Mouse (Mus musculus) left cerebral cortex, adult 18-20 months (tissue): ENCODE data around the gene Lamp1. TPM values are rescaled to one million over a fixed set of nuclear protein-coding genes. Genes with fewer than 3 reads are reported as not detected.

Source experiments
- DNase-seq, 2 experiments: peaks; one replicate each; pipeline ENCODE4 v3.0.0; 2021 to 2022; ENCODE audit warnings: low spot score in 2 of 2, mixed read lengths in 1 of 2
- total RNA-seq, 2 experiments: library from RNA; stranded (reverse); gene quantifications; 2 replicates each; pipeline ENCODE4 v1.2.3; 2021

The Lamp1 gene
- total RNA-seq, 2 experiments from 2014 or later, result 269 to 280 TPM

DNA sequence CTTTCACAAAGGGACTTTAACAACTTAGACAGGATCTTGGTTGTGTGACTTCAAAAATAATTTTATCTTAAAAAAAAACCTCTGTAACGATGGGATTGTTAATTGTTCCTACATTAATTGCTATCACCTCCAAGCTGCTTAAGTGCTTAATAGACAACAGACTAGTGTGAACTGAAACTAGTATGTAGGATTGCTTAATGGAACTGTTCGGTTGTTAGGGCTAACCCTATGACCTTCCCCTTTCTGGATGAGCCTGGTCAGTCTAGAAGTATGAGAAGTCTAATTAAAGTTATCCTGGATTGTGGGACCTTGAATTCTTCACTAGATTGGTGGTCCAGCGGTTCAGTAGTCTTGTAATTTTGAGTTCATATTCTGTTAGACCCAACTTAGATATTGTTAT is 1.7 kb downstream of the Lamp1 start:
- DNase-seq, result no peak

- DNase-seq, result no peak
Measured at GRCm38 (mm10) chr8:13162098-13162497, 3.1 kb downstream of the Lamp1 start.

GRCm38 (mm10) chr8:13163563-13163962 is 4.6 kb downstream of the Lamp1 start:
- DNase-seq, result no peak

- no peak for DNase-seq
Measured at GRCm38 (mm10) chr8:13164361-13164760, 5.4 kb downstream of the Lamp1 start.

DNA sequence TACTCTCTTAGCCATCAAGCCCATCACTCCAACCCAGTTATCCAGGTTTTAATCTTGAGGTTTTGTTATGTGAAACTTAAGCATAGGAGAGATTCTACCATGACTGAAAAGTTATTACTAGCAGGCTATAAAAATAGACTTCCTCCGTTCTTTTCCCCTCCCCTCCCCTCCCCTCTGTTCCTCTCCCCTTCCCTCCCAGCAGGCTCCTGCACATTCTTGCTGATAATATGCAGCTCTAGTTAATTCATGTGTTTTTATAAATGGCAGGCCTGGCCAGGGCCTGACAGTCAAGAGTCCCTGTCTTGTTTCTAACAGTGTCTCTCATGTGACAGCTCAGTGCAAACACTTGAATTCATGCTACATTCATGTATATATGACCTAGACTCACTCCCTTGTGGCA is 11.5 kb downstream of the Lamp1 start:
- no peak for DNase-seq

- no peak for DNase-seq
Measured at GRCm38 (mm10) chr8:13174305-13174704, 15.3 kb downstream of the Lamp1 start.

GRCm38 (mm10) chr8:13174811-13175210 is 15.8 kb downstream of the Lamp1 start:
- DNase-seq, result no peak

- DNase-seq, result no peak
Measured at GRCm38 (mm10) chr8:13175650-13176049, 16.7 kb downstream of the Lamp1 start.

DNA sequence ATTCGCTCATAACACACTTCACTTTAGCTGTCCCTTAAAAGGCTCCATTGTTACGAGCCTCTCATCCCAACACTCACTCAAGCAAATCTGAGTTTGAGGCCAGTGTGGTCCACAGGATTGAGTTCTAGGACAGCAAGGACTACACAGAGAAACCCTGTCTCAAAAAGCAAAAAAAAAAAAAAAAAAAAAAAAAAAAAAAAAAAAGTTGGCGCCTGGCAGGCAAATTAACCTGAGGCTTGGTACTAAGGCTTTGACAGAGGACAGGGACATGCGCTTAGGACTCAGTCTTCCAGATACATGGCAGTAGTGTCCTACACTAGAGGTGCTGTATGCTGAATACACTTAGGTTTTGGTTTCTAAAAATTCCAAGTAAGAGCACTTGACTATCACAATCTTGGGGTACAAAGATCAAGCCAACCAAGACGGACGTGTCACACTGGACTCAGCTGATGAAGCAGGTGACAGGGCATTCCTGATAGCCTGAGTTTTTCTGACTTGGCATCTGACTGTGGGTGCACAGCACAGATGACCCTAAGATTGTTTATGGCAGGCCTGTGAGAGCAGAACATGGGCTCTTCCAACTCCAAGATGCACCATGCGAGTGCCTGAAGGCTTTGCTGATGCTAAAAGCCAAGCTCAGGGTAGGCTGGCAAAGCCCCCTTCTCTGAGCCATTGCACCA is 18.4 kb downstream of the Lamp1 start:
- DNase-seq, result no peak

DNA sequence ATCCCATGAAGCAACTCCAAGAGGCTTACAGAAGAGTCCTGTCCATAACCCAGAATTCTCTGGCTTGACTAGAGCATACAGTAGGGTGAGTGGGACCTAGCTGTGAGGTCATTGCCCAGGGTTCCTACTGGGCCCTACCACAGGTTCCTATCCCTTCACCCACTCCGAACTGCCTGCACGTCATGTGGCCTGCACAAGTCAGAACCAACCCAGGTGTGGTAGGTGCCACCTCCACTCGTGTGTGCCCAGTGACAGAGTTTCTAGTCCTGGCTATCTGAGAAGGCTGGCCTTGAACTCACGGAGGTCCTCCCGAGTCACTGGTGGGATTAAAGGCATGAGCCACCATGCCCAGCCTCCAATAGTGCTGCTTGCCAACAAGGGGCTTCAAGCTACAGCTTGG is 19.2 kb downstream of the Lamp1 start:
- no peak for DNase-seq

DNA sequence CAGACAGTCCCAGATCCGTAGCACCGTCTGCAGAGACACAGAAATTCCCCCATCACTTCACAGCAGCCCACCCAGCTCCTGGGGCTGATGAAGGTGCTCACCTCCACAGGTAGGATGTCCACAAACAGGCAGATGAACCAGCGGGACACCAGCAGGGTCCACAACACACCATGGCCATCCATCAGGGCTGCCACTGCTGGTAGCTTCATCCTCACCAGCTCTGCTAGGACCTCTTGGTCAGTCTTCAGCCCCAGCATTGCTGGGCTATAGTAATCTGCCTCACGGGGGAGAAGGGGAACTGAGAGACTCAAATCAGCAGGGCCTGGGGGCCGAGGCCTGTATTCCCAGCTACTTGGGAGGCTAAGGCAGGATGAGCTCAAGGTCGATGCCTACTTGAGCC is 20.5 kb downstream of the Lamp1 start:
- DNase-seq, result no peak

DNA sequence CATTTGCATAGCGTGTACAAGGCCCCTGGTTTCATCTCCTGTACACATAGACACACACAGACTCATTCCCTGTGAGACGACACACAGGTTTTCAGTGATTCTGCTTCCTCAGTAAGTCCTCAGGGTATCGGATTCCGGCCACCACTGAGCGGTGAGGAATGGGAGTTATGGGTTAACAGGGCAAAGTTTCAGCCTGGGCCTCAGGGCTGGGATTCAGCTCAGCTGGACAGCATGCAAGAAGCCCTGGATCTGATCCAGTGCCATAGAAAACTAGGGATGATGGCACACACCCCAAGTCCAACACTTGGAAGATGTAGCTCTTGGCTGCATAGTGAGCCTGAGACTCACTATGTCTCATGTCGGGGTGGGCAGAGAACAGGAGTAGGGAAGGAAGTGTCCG is 21.0 kb downstream of the Lamp1 start:
- DNase-seq, result no peak

GRCm38 (mm10) chr8:13180408-13180807 is 21.4 kb downstream of the Lamp1 start:
- DNase-seq, result no peak

- DNase-seq, result no peak
Measured at GRCm38 (mm10) chr8:13180911-13181690, 22.1 kb downstream of the Lamp1 start.

DNA sequence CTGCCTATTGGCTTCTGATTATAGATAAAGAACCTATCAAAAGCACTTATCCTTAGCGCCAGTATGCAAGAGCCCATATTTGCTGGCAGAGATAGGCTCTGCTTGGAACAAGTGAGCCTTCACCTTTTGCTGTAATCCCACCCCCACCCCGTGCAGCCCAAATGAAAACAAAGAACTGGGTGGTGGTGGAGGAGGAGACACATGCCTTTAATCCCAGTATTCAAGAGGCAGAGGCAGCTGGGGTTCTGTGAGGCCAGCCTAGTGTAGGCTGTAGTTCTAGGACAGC is 22.7 kb downstream of the Lamp1 start:
- DNase-seq, result no peak

- no peak for DNase-seq
Measured at GRCm38 (mm10) chr8:13186819-13187218, 27.9 kb downstream of the Lamp1 start.

DNA sequence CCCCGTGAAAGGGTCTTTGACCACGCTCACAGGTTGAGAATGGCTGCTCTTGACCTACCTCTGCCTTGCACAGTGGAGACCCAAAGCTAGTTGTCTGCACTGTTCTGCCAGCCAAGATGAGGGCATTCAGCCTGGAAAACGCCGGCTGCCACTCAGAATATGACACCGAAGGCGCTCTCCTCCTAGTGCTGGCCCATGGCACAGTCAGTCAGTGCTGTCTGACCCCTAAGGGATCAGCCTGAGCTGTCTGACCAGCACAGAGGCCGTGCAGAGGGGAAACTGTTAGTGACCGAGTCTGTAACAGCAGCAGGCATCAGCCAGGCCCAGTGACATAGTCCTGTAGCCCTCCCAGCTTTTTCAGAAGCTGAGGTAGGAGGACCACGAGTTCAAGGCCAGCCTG is 28.3 kb downstream of the Lamp1 start:
- DNase-seq, result no peak

- no peak for DNase-seq
Measured at GRCm38 (mm10) chr8:13187638-13188037, 28.7 kb downstream of the Lamp1 start.

DNA sequence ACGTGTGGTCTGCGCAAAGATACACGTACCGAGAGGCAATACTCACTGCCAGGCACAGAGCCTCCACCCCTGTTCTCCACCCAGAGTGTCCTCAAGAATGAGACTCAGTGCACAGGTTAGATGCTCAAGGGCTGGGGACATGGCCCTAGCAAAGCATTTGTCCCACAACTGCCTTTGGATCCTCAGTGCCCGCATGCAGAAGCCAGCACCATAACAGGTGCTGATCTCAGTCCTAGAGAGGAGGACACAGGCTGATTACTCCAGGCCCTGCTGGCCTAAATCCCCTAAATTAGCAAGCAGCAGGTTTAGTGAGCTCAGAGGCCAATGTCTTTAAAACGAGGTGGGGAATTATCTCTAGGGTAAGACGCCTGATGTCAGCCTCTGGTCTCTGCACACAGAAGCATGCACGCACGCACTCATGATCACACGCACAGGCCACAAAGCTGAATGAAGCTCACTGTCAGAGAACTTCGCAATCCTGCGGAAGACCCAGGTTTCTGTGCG is 29.1 kb downstream of the Lamp1 start:
- no peak for DNase-seq

GRCm38 (mm10) chr8:13188857-13189256 is 29.9 kb downstream of the Lamp1 start:
- DNase-seq, result no peak

DNA sequence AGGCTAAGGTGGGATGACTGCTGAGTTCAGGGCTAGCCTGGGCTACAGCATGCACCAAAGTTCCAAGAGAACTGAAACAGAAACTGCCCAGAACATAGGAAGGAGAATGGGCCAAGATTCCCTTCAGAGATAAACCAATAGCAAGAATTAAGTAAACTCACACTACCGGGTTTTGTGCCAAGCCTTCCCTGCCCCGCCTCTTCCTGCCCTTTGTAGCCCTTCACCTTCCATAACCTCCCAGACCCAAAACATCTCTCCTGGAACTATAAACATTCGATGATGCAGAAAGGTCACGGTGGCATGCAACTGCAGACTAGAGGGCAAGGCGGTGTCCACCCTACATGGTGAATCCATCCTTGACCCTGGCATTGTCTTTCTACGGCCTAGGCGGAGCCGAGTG is 31.3 kb downstream of the Lamp1 start:
- DNase-seq, result no peak

- no peak for DNase-seq
Measured at GRCm38 (mm10) chr8:13194818-13195217, 35.9 kb downstream of the Lamp1 start.

- no peak for DNase-seq
Measured at GRCm38 (mm10) chr8:13197493-13197892, 38.5 kb downstream of the Lamp1 start.
